12 mouse cellular contexts compared by ENCODE assay signal in genomic region chr4:130055160-130056010, GRCm38 (mm10). TPM values are rescaled to one million over a fixed set of nuclear protein-coding genes. Genes with fewer than 3 reads are reported as not detected.
DNase-seq lines count a peak whose midpoint lies in the region; ATAC-seq and TF ChIP-seq lines count a peak whose summit lies in the region.
"Had no signal": no experiment of that assay in that cellular context is flagged by ENCODE, and none has a peak within 500 bp of the region (broad histone marks: within the 10 kb centered on the region; RNA-seq: fewer than 3 reads in every experiment).

No protein-coding gene starts in this region.

- no peaks in the 10 kb centered on the region for H3K36me3 ChIP-seq in forebrain, embryonic 15.5 days
- no peaks in the 10 kb centered on the region for H3K36me3 ChIP-seq in limb, embryonic 10.5 days
- H3K36me3 ChIP-seq in stomach, embryonic 14.5 days (ENCODE audit: control insufficient read depth, insufficient read depth, low read length): peaks cover 21% of the 10 kb centered on the region
- H3K36me3 ChIP-seq: liver, embryonic 12.5 days had no signal

- peak overlapping the region; percentile 17; the same call in 1 of the 2 replicates for H3K4me3 ChIP-seq in layer of hippocampus, adult 2 months
- no peak overlapping the region for H3K4me3 ChIP-seq in forebrain, embryonic 15.5 days
- no peak overlapping the region for H3K4me3 ChIP-seq in limb, embryonic 10.5 days
- no peak overlapping the region for H3K4me3 ChIP-seq in stomach, embryonic 14.5 days (ENCODE audit: low read depth, low read length)
- H3K4me3 ChIP-seq: liver, embryonic 12.5 days had no signal

- peaks cover 19% of the 10 kb centered on the region for H3K4me1 ChIP-seq in forebrain, embryonic 15.5 days
- peaks cover 32% of the 10 kb centered on the region for H3K4me1 ChIP-seq in limb, embryonic 10.5 days
- peaks cover 4% of the 10 kb centered on the region for H3K4me1 ChIP-seq in stomach, embryonic 14.5 days (ENCODE audit: control insufficient read depth, insufficient read depth, low read length)
- H3K4me1 ChIP-seq: liver, embryonic 12.5 days had no signal

- H3K27me3 ChIP-seq in forebrain, embryonic 15.5 days: no peaks in the 10 kb centered on the region
- no peaks in the 10 kb centered on the region for H3K27me3 ChIP-seq in limb, embryonic 10.5 days (ENCODE audit: low read depth, poor library complexity, severe bottlenecking)
- no peaks in the 10 kb centered on the region for H3K27me3 ChIP-seq in stomach, embryonic 14.5 days (ENCODE audit: control insufficient read depth, insufficient read depth, low read length)

- no peak for TF ChIP-seq CTCF in layer of hippocampus, adult 2 months (conservative IDR thresholded peaks at IDR 0.05)

- no peak overlapping the region for H3K9ac ChIP-seq in forebrain, embryonic 15.5 days (replicated peaks)
- no peak overlapping the region for H3K9ac ChIP-seq in stomach, embryonic 14.5 days (replicated peaks; ENCODE audit: low read depth, low read length)
- H3K9ac ChIP-seq: liver, embryonic 12.5 days had no signal

- no peak for DNase-seq in layer of hippocampus, adult 2 months (ENCODE audit: low spot score in 2 of 2)
- no peak for DNase-seq in layer of hippocampus, adult 18-20 months (ENCODE audit: low spot score in 2 of 2)
- no peak for DNase-seq in limb, embryonic 10.5 days (ENCODE audit: low spot score)
- DNase-seq in adipocyte (ENCODE audit: low spot score): no peak
- no peak for DNase-seq in cerebellum, postnatal 36 days
- no peak for DNase-seq in heart, adult 18-20 months
- DNase-seq: right cerebral cortex, postnatal 14 days had no signal

- no peak overlapping the region for H3K4me2 ChIP-seq in forebrain, embryonic 15.5 days (replicated peaks)
- H3K4me2 ChIP-seq in stomach, embryonic 14.5 days (replicated peaks; ENCODE audit: low read depth, low read length): no peak overlapping the region
- H3K4me2 ChIP-seq: liver, embryonic 12.5 days had no signal

- peak overlapping the region; percentile 82 for H3K27ac ChIP-seq in layer of hippocampus, adult 2 months
- H3K27ac ChIP-seq in forebrain, embryonic 15.5 days (replicated peaks): peak overlapping the region; percentile 32
- peak overlapping the region; percentile 71 for H3K27ac ChIP-seq in limb, embryonic 10.5 days
- H3K27ac ChIP-seq in stomach, embryonic 14.5 days (ENCODE audit: low read length): 0 out of 2 replicates have a peak overlapping the region, but pooled peaks have one; percentile 10
- H3K27ac ChIP-seq: liver, embryonic 12.5 days; macrophage had no signal

- no peaks in the 10 kb centered on the region for H3K9me3 ChIP-seq in forebrain, embryonic 15.5 days
- H3K9me3 ChIP-seq in limb, embryonic 10.5 days (replicated peaks): no peaks in the 10 kb centered on the region
- H3K9me3 ChIP-seq in stomach, embryonic 14.5 days (ENCODE audit: control insufficient read depth, low read depth, low read length): no peaks in the 10 kb centered on the region
- H3K9me3 ChIP-seq: liver, embryonic 12.5 days had no signal

- ATAC-seq in forebrain, embryonic 15.5 days (replicated peaks): peak; percentile 29; the same call in 1 of the 2 replicates
- no peak for ATAC-seq in stomach, embryonic 14.5 days (ENCODE audit: insufficient number of reproducible peaks, insufficient read depth, low FRiP score, low read depth)
- ATAC-seq: liver, embryonic 12.5 days had no signal

- WGBS in forebrain, embryonic 15.5 days: 65% methylated on average over 14 of the region's 14 CpGs
- WGBS in limb, embryonic 10.5 days: 84% methylated on average over 12 of the region's 14 CpGs
- 75% methylated on average over 14 of the region's 14 CpGs for WGBS in stomach, embryonic 14.5 days

RNA-seq across cellular contexts. Expression of gene Col16a1, which starts 7.7 kb away (rescaled TPM):
- total RNA-seq in layer of hippocampus, adult 2 months (2021): 10 to 100 TPM; 14.5 to 15.2 TPM
- total RNA-seq in layer of hippocampus, adult 18-20 months (2021): 10 to 100 TPM; 11.3 to 12.2 TPM
- polyA plus RNA-seq in forebrain, embryonic 15.5 days (2015; fragmentation: Nextera tagmentation; extraction: Ambion mirVana): 4.6 and 5.1 TPM in 2 replicates
- 3.9 and 10.2 TPM in 2 replicates for polyA plus RNA-seq in limb, embryonic 10.5 days (2016; fragmentation: Nextera tagmentation; extraction: Ambion mirVana)
- 80.0 and 95.1 TPM in 2 replicates for polyA plus RNA-seq in stomach, embryonic 14.5 days (2014; fragmentation: Nextera tagmentation; extraction: Ambion mirVana)
- total RNA-seq in heart, adult 18-20 months (2021): 1 to 10 TPM; 4.5 to 4.6 TPM
- total RNA-seq: CH12.LX had no signal
- polyA plus RNA-seq: macrophage had no signal

RNA-seq across cellular contexts. Expression of gene Pef1, which starts 47.0 kb away (rescaled TPM):
- 10 to 100 TPM; 64.7 to 72.0 TPM for total RNA-seq in layer of hippocampus, adult 2 months (2021)
- total RNA-seq in layer of hippocampus, adult 18-20 months (2021): 10 to 100 TPM; 71.9 to 72.0 TPM
- polyA plus RNA-seq in forebrain, embryonic 15.5 days (2015; fragmentation: Nextera tagmentation; extraction: Ambion mirVana): 68.1 and 70.3 TPM in 2 replicates
- polyA plus RNA-seq in limb, embryonic 10.5 days (2016; fragmentation: Nextera tagmentation; extraction: Ambion mirVana): 71.4 and 73.4 TPM in 2 replicates
- 66.9 and 74.3 TPM in 2 replicates for polyA plus RNA-seq in stomach, embryonic 14.5 days (2014; fragmentation: Nextera tagmentation; extraction: Ambion mirVana)
- 10 to 100 TPM; 31.3 to 40.1 TPM for total RNA-seq in heart, adult 18-20 months (2021)

Comparison
In these comparisons a context has a peak if more than half of its experiments do, and no peak if none do; other contexts are left out.
1. H3K27ac ChIP-seq: peak in every context shown above with its lines; median percentile 82 in layer of hippocampus, adult 2 months; 71 in limb, embryonic 10.5 days; 32 in forebrain, embryonic 15.5 days; 10 in stomach, embryonic 14.5 days.